ENCODE assay signal across 14 mouse cellular contexts in the genomic region with DNA sequence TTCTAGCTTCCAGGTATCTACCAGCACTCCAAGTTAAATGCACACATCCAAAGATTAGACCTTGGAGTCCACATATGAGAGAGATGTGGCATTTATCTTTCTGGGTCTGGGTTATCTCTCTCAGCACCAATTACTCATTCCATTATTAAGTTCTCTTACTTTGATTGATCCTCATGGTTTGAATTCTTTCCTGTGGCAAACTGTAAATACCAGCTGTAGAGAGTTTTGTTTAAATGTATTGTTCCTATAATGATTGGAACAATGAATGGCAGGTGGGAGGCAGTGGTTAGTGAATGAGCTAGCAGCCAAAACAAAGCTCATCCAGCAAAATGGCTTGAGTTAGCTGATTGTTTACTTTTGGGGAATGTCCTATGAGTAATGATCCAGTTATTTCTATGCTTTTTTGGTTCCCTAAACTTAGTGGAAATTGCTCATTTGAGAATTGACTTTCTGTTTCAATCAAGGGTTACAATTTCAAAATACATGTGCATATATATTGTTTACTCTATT.
DNase-seq lines count a peak whose midpoint lies in the region.
"Had no signal": no experiment of that assay in that cellular context is flagged by ENCODE, and none has a peak within 500 bp of the region (broad histone marks: within the 10 kb centered on the region; RNA-seq: fewer than 3 reads in every experiment).

No protein-coding gene starts in this region.

- DNase-seq in 3T3-L1 (ENCODE audit: low read depth, low spot score) (peak; percentile 59), ZHBTc4 (ENCODE audit: low read depth, low spot score) (peak; percentile 11)
- DNase-seq in Muller cell, postnatal 12 days (ENCODE audit: inconsistent ontology term) = peak; percentile 81
- DNase-seq in thymus, postnatal 14 days = no peak
- DNase-seq in right cerebral cortex, postnatal 14 days = no peak
- DNase-seq: adrenal gland, adult 2 months; adrenal gland, postnatal 10 days; adrenal gland, postnatal 36 days; cerebellum, adult 11-12 months; cerebellum, adult 2 months; cerebellum, adult 9-10 months; cerebellum, postnatal 10 days; cerebellum, postnatal 25 days; forebrain, postnatal 0 days had no signal

Comparison
In these comparisons a context has a peak if more than half of its experiments do, and no peak if none do; other contexts are left out.
1. DNase-seq: peak in 3T3-L1 (single experiment), Muller cell, postnatal 12 days (single experiment) and ZHBTc4 (single experiment); none in thymus, postnatal 14 days (single experiment) and right cerebral cortex, postnatal 14 days (single experiment).